In genomic region chr16:58638016-58638415, GRCm38 (mm10) we compare ENCODE assay signal across 23 mouse cellular contexts. TPM values are rescaled to one million over a fixed set of nuclear protein-coding genes. Genes with fewer than 3 reads are reported as not detected.
DNase-seq lines count a peak whose midpoint lies in the region; ATAC-seq and TF ChIP-seq lines count a peak whose summit lies in the region.
"Had no signal": no experiment of that assay in that cellular context is flagged by ENCODE, and none has a peak within 500 bp of the region (broad histone marks: within the 10 kb centered on the region; RNA-seq: fewer than 3 reads in every experiment).

No protein-coding gene starts in this region.

- WGBS in heart, embryonic 10.5 days, result 85% methylated on average over 7 of the region's 7 CpGs
- WGBS in heart, adult 2 months, result 86% methylated on average over 7 of the region's 7 CpGs
- 65% methylated on average over 7 of the region's 7 CpGs for WGBS in liver, embryonic 14.5 days (ENCODE audit: insufficient replicate concordance)

- ATAC-seq in liver, embryonic 14.5 days (ENCODE audit: insufficient read depth), result 0 out of 2 replicates have a peak, but pooled peaks have one; percentile 43
- ATAC-seq: forebrain, embryonic 13.5 days; forebrain, postnatal 0 days; hindbrain, postnatal 0 days had no signal

- no peak overlapping the region for H3K4me3 ChIP-seq in heart, embryonic 10.5 days
- H3K4me3 ChIP-seq in heart, adult 2 months, result no peak overlapping the region
- peak overlapping the region; percentile 62 to 71 for H3K4me3 ChIP-seq in MEL (ENCODE audit: control insufficient read depth in 1 of 2, insufficient read depth in 1 of 2, low read depth in 2 of 2, low read length in 2 of 2)
- H3K4me3 ChIP-seq in liver, embryonic 14.5 days (ENCODE audit: insufficient read depth in 1 of 2, low read depth in 2 of 2, low read length in 2 of 2), result no peak overlapping the region
- H3K4me3 ChIP-seq: embryonic facial prominence, embryonic 13.5 days; forebrain, embryonic 13.5 days; gastrocnemius, adult 2 months; hindbrain, embryonic 13.5 days had no signal

- no peaks in the 10 kb centered on the region for H3K4me1 ChIP-seq in heart, embryonic 10.5 days
- H3K4me1 ChIP-seq in heart, adult 2 months (ENCODE audit: control insufficient read depth, insufficient read depth, low read length), result no peaks in the 10 kb centered on the region
- peaks cover 4 to 8% of the 10 kb centered on the region in 2 experiments; a peak in 2 of 4 replicates for H3K4me1 ChIP-seq in MEL (ENCODE audit: control insufficient read depth in 1 of 2, insufficient read depth in 2 of 2, low read length in 2 of 2)
- H3K4me1 ChIP-seq in liver, embryonic 14.5 days (replicated peaks; ENCODE audit: control insufficient read depth in 2 of 2, insufficient read depth in 2 of 2, low read length in 1 of 2), result peaks cover 14 to 16% of the 10 kb centered on the region in 2 experiments
- H3K4me1 ChIP-seq: embryonic facial prominence, embryonic 13.5 days; forebrain, embryonic 13.5 days; hindbrain, embryonic 13.5 days had no signal

- H3K27me3 ChIP-seq in heart, embryonic 10.5 days (ENCODE audit: insufficient read depth, poor library complexity, severe bottlenecking), result no peaks in the 10 kb centered on the region
- no peaks in the 10 kb centered on the region for H3K27me3 ChIP-seq in heart, adult 2 months (ENCODE audit: control insufficient read depth, insufficient read depth, low read length)
- no peaks in the 10 kb centered on the region for H3K27me3 ChIP-seq in MEL (ENCODE audit: control insufficient read depth in 1 of 2, insufficient read depth in 2 of 2, low read length in 2 of 2)
- H3K27me3 ChIP-seq in liver, embryonic 14.5 days (ENCODE audit: control insufficient read depth, insufficient read depth, low read length), result no peaks in the 10 kb centered on the region
- H3K27me3 ChIP-seq: CH12.LX; embryonic facial prominence, embryonic 13.5 days; forebrain, embryonic 13.5 days; hindbrain, embryonic 13.5 days had no signal

- TF ChIP-seq EP300 in heart, adult 2 months (IDR thresholded peaks at IDR 0.05; ENCODE audit: insufficient read depth, low read depth, low read length), result no peak
- TF ChIP-seq EP300 in MEL (IDR thresholded peaks at IDR 0.05; ENCODE audit: low read depth in 1 of 2, low read length in 2 of 2), result peak; percentile 50 to 75
- TF ChIP-seq EP300 in liver, embryonic 14.5 days (IDR thresholded peaks at IDR 0.05; ENCODE audit: low read depth), result no peak

- H3K27ac ChIP-seq in heart, embryonic 10.5 days, result no peak overlapping the region
- H3K27ac ChIP-seq in heart, adult 2 months, result no peak overlapping the region
- H3K27ac ChIP-seq in MEL (ENCODE audit: control insufficient read depth, low read depth, low read length), result peak overlapping the region; percentile 88
- no peak overlapping the region for H3K27ac ChIP-seq in liver, embryonic 14.5 days
- H3K27ac ChIP-seq: embryonic facial prominence, embryonic 13.5 days; forebrain, embryonic 13.5 days; gastrocnemius, adult 2 months; hindbrain, embryonic 13.5 days; hindbrain, postnatal 0 days had no signal

- DNase-seq in heart, embryonic 10.5 days (ENCODE audit: low spot score), result peak; percentile 64
- no peak for DNase-seq in heart, adult 2 months
- DNase-seq in MEL (ENCODE audit: low read depth, low spot score), result peak; percentile 73
- DNase-seq in liver, embryonic 14.5 days (ENCODE audit: low read depth in 3 of 3, low spot score in 3 of 3), result no peak
- no peak for DNase-seq in kidney, adult 9 months
- DNase-seq in ovary, postnatal 14 days (ENCODE audit: low spot score), result no peak
- DNase-seq in kidney, postnatal 4 days, result no peak
- DNase-seq: adrenal gland, adult 2 months; adrenal gland, postnatal 25 days; cerebellum, adult 2 months; cerebellum, postnatal 10 days; forebrain, postnatal 0 days; gastrocnemius, adult 2 months; gastrocnemius, postnatal 25 days; heart, postnatal 14 days had no signal

- no peaks in the 10 kb centered on the region for H3K36me3 ChIP-seq in heart, embryonic 10.5 days
- H3K36me3 ChIP-seq in heart, adult 2 months (ENCODE audit: control insufficient read depth, insufficient read depth, low read length), result no peaks in the 10 kb centered on the region
- peaks cover 0 to 14% of the 10 kb centered on the region in 2 experiments; a peak in 2 of 4 replicates for H3K36me3 ChIP-seq in MEL (ENCODE audit: control insufficient read depth in 1 of 2, insufficient read depth in 2 of 2, low read length in 2 of 2)
- no peaks in the 10 kb centered on the region for H3K36me3 ChIP-seq in liver, embryonic 14.5 days (replicated peaks; ENCODE audit: control insufficient read depth, insufficient read depth, low read depth)
- H3K36me3 ChIP-seq: embryonic facial prominence, embryonic 13.5 days; hindbrain, embryonic 13.5 days had no signal

- H3K9ac ChIP-seq in heart, adult 2 months (ENCODE audit: low read depth, low read length), result no peak overlapping the region
- H3K9ac ChIP-seq in MEL (ENCODE audit: control insufficient read depth, low read depth, low read length, poor library complexity, severe bottlenecking), result peak overlapping the region; percentile 46
- H3K9ac ChIP-seq in liver, embryonic 14.5 days (replicated peaks), result no peak overlapping the region
- H3K9ac ChIP-seq: embryonic facial prominence, embryonic 13.5 days; forebrain, embryonic 13.5 days; forebrain, postnatal 0 days; hindbrain, embryonic 13.5 days had no signal

- no peaks in the 10 kb centered on the region for H3K9me3 ChIP-seq in heart, embryonic 10.5 days
- H3K9me3 ChIP-seq in MEL (replicated peaks; ENCODE audit: insufficient read depth, low read length), result no peaks in the 10 kb centered on the region
- no peaks in the 10 kb centered on the region for H3K9me3 ChIP-seq in liver, embryonic 14.5 days (ENCODE audit: control insufficient read depth, low read length)
- H3K9me3 ChIP-seq: embryonic facial prominence, embryonic 13.5 days; forebrain, embryonic 13.5 days; hindbrain, embryonic 13.5 days had no signal

- intact Hi-C loops in heart, adult 2 months (cut with DNase I), result no loop called here

- no peak for TF ChIP-seq POLR2A in heart, adult 2 months (IDR thresholded peaks at IDR 0.05; ENCODE audit: insufficient read depth, low read depth, low read length)
- TF ChIP-seq POLR2A in MEL (IDR thresholded peaks at IDR 0.05; ENCODE audit: control insufficient read depth in 1 of 2, insufficient read depth in 1 of 2, low read depth in 1 of 2, low read length in 2 of 2, poor library complexity in 1 of 2), result no peak

- TF ChIP-seq CTCF in heart, adult 2 months (IDR thresholded peaks at IDR 0.05), result no peak
- no peak for TF ChIP-seq CTCF in MEL (IDR thresholded peaks at IDR 0.05 in 2 of 3, conservative IDR thresholded peaks at IDR 0.05 in 1 of 3; ENCODE audit: control insufficient read depth in 1 of 3, insufficient read depth in 1 of 3, low read depth in 2 of 3, low read length in 3 of 3, poor library complexity in 1 of 3, severe bottlenecking in 1 of 3)
- TF ChIP-seq CTCF in liver, embryonic 14.5 days (IDR thresholded peaks at IDR 0.05; ENCODE audit: low read depth), result no peak

- H3K4me2 ChIP-seq in liver, embryonic 14.5 days (ENCODE audit: low read depth), result no peak overlapping the region
- H3K4me2 ChIP-seq: embryonic facial prominence, embryonic 13.5 days; forebrain, embryonic 13.5 days; hindbrain, embryonic 13.5 days had no signal

- H3K79me2 ChIP-seq in heart, adult 2 months (replicated peaks; ENCODE audit: control insufficient read depth, insufficient read depth, low read length), result no peaks in the 10 kb centered on the region
- H3K79me2 ChIP-seq in MEL (ENCODE audit: control insufficient read depth, insufficient read depth, low read length, poor library complexity), result no peaks in the 10 kb centered on the region

- no peak for TF ChIP-seq RAD21 in MEL (IDR thresholded peaks at IDR 0.05; ENCODE audit: low read depth, low read length)

TF ChIP-seq in MEL, 35 proteins besides CTCF, POLR2A, EP300 and RAD21:
- TF ChIP-seq GATA1 (IDR thresholded peaks at IDR 0.05; ENCODE audit: low read depth, low read length) (peak; percentile 36; the same call in 1 of the 2 replicates), SIN3A (IDR thresholded peaks at IDR 0.05; ENCODE audit: low read length) (peak; percentile 28; the same call in 1 of the 2 replicates), MXI1 (IDR thresholded peaks at IDR 0.05; ENCODE audit: low read depth, low read length) (no peak), RCOR1 (IDR thresholded peaks at IDR 0.05; ENCODE audit: low read depth, low read length) (peak; percentile 62), MYC (IDR thresholded peaks at IDR 0.05; ENCODE audit: low read depth, low read length) (0 out of 2 replicates have a peak, but pooled peaks have one; percentile 3), ETS1 (IDR thresholded peaks at IDR 0.05; ENCODE audit: low read depth, low read length) (peak; percentile 68)
TF ChIP-seq in MEL: peak in this region for 5.

RNA-seq across cellular contexts. Expression of gene E330017A01Rik, which starts 0.5 kb away (rescaled TPM):
- not detected in 2 replicates for polyA plus RNA-seq in heart, embryonic 10.5 days (2016; fragmentation: Nextera tagmentation; extraction: Ambion mirVana)
- total RNA-seq in heart, adult 2 months (2021), result not detected
- not detected in 2 replicates for polyA plus RNA-seq in heart, adult 2 months (2012; rRNA removed)
- 4.3 and 7.5 TPM in 2 replicates for total RNA-seq in MEL (2012; rRNA removed)
- polyA plus RNA-seq in MEL (2012; ENCODE audit: insufficient read depth in 1 of 2, insufficient read length in 2 of 2, low read depth in 1 of 2, low replicate concordance in 2 of 2, missing spikeins in 1 of 2), result 1 to 10 TPM in 1 of 2 experiments, not detected in 1; 8.2 TPM
- not detected in 2 replicates for polyA plus RNA-seq in liver, embryonic 14.5 days (2012; rRNA removed)
- polyA plus RNA-seq in liver, embryonic 14.5 days (2014; fragmentation: Nextera tagmentation; extraction: Ambion mirVana), result not detected in 2 replicates
- total RNA-seq: adrenal gland, adult 2 months; adrenal gland, postnatal 25 days; forebrain, postnatal 0 days; gastrocnemius, adult 2 months; gastrocnemius, postnatal 25 days; granulocyte monocyte progenitor cell, adult 5-6 weeks; heart, postnatal 14 days; hematopoietic stem cell, adult 5-6 weeks; hindbrain, postnatal 0 days had no signal
- polyA plus RNA-seq: adrenal gland, adult 2 months; cerebellum, adult 2 months; embryonic facial prominence, embryonic 13.5 days; forebrain, embryonic 13.5 days; forebrain, postnatal 0 days; heart, embryonic 14.5 days; hindbrain, embryonic 13.5 days; hindbrain, postnatal 0 days had no signal

RNA-seq across cellular contexts. Expression of gene Gm813, which starts 21.2 kb away (rescaled TPM):
- polyA plus RNA-seq in heart, embryonic 10.5 days (2016; fragmentation: Nextera tagmentation; extraction: Ambion mirVana), result not detected in 2 replicates
- not detected for total RNA-seq in heart, adult 2 months (2021)
- polyA plus RNA-seq in heart, adult 2 months (2012; rRNA removed), result not detected in 2 replicates
- total RNA-seq in MEL (2012; rRNA removed), result not detected in 2 replicates
- not detected for polyA plus RNA-seq in MEL (2012; ENCODE audit: insufficient read depth in 1 of 2, insufficient read length in 2 of 2, low read depth in 1 of 2, low replicate concordance in 2 of 2, missing spikeins in 1 of 2)
- not detected in 2 replicates for polyA plus RNA-seq in liver, embryonic 14.5 days (2012; rRNA removed)
- not detected in 2 replicates for polyA plus RNA-seq in liver, embryonic 14.5 days (2014; fragmentation: Nextera tagmentation; extraction: Ambion mirVana)
- total RNA-seq: adrenal gland, adult 2 months; adrenal gland, postnatal 25 days; CH12.LX; forebrain, postnatal 0 days; gastrocnemius, adult 2 months; gastrocnemius, postnatal 25 days; granulocyte monocyte progenitor cell, adult 5-6 weeks; heart, postnatal 14 days; hematopoietic stem cell, adult 5-6 weeks; hindbrain, postnatal 0 days had no signal
- polyA plus RNA-seq: adrenal gland, adult 2 months; cerebellum, adult 2 months; embryonic facial prominence, embryonic 13.5 days; forebrain, embryonic 13.5 days; forebrain, postnatal 0 days; heart, embryonic 14.5 days; hindbrain, embryonic 13.5 days; hindbrain, postnatal 0 days had no signal

RNA-seq across cellular contexts. Expression of gene Cpox, which starts 32.1 kb away (rescaled TPM):
- polyA plus RNA-seq in heart, embryonic 10.5 days (2016; fragmentation: Nextera tagmentation; extraction: Ambion mirVana), result 63.5 and 89.9 TPM in 2 replicates
- 10 to 100 TPM; 39.1 to 41.1 TPM for total RNA-seq in heart, adult 2 months (2021)
- polyA plus RNA-seq in heart, adult 2 months (2012; rRNA removed), result 14.8 and 23.8 TPM in 2 replicates
- 159 and 204 TPM in 2 replicates for total RNA-seq in MEL (2012; rRNA removed)
- polyA plus RNA-seq in MEL (2012; ENCODE audit: insufficient read depth in 1 of 2, insufficient read length in 2 of 2, low read depth in 1 of 2, low replicate concordance in 2 of 2, missing spikeins in 1 of 2), result 100 to 1,000 TPM; 110 to 421 TPM
- 207 and 272 TPM in 2 replicates for polyA plus RNA-seq in liver, embryonic 14.5 days (2012; rRNA removed)
- polyA plus RNA-seq in liver, embryonic 14.5 days (2014; fragmentation: Nextera tagmentation; extraction: Ambion mirVana), result 326 and 386 TPM in 2 replicates

Comparison
In these comparisons a context has a peak if more than half of its experiments do, and no peak if none do; other contexts are left out.
1. DNase-seq: peak in heart, embryonic 10.5 days (single experiment) and MEL (single experiment); none in heart, adult 2 months (0 of 2), liver, embryonic 14.5 days (0 of 3), kidney, adult 9 months (single experiment), ovary, postnatal 14 days (single experiment) and kidney, postnatal 4 days (0 of 2).
2. H3K4me3 ChIP-seq: peak in MEL (2 of 2); none in heart, embryonic 10.5 days (single experiment), heart, adult 2 months (single experiment) and liver, embryonic 14.5 days (0 of 2).